Mouse (Mus musculus) T-cell, adult 2 months (primary cell): Measurements from ENCODE around the gene Susd6.
A peak's percentile ranks its signal among the peaks of the same experiment; 100 is the strongest.
"Not testable (repeated sequence)": the region's sequence is repeated elsewhere in the genome, so short reads cannot be mapped to it uniquely, and the experiment has no call there.

ENCODE experiments used
- DNase-seq: peaks from one replicate; pipeline ENCODE4 v3.0.0; 2022; ENCODE audit warnings: low spot score

Gene Susd6

DNA sequence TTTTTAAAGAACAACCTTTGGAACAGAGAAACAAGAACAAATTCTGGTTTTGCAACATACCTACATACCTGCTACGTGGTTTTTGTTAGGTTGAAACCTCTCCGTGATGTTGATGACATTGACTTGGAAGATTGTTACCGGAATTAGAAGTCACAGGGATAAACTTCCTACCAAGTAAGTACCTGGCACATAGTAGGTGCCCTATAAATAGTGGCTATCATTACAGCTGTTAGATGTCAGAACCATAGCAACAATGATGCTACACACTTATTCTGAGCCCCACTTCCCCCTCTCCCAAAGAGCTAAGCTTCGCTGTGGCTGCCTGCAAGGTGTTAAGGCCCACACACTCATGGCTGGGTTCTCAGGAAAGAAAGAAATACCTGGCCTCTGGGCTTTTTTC, 4.7 kb upstream of the Susd6 start:
- DNase-seq: no peak

- peak; percentile 16 for DNase-seq
Observed at GRCm38 (mm10) chr12:80786591-80786990, 3.7 kb upstream of the Susd6 start.

GRCm38 (mm10) chr12:80787604-80788003, 2.7 kb upstream of the Susd6 start:
- DNase-seq: no peak

DNA sequence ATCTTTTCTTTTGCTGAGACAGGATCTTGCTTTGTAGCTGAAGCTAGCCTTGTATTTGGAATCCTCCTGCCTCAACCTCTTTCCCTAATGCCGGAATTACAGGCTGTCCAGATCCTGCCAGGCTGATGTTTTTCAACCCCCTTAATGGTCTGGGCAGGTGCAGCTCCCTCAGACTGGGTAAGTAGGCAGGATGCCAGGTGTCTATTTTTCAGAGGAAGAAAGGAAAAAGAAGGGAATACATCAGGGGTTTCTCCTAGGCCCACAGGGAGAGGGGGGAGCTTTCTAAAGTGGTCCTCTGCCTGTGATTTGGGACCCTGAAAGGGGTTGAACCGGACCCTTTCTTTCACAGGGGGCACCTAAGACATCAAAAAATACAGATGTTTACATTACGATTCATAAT, 2.1 kb upstream of the Susd6 start:
- no peak for DNase-seq

GRCm38 (mm10) chr12:80789276-80789675, 1.0 kb upstream of the Susd6 start:
- DNase-seq: not testable (repeated sequence)

DNA sequence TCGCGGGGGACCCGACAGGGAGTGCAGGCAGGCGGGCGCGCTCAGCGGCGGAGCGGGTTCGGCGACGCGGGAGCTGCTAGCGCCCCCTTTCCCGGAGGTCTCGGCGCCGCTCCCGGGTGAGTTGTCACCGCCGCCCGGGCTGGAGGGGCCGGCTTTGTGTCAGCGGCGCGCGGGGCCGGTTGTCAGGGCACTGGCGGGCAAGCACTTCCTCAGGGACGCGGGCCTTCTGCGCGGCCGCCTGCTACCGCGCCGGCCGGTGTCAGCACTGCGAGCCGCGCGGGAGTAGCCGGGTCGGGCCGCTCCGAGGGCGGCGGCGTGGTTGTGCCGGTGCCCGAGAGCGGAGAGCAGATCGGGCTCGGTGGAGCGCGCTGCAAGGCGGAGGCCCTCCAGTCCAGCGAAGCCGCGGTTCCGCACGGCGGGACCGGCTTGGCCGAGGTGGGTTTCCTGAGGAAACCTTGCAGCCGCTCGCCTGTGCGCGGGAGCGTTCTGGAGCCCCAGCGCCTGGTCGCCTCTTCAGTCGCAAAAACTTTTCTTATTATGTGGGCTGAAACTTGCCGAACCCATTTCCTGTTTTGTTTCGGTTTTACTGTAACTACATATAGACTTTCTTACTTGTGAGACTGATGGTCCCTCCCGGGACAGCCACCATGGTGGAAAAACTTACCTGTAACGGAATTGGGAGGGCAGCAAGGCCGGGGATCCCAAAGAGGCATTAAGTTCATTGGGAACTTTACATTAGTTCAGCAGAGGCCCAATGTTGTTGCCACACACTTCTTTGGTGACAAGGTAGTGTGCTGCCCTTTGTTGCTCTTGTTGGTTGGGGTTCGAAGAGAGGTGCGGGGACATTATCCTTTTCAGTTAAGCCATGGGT, 625 bp downstream of the Susd6 start:
- DNase-seq: peak; percentile 81

DNA sequence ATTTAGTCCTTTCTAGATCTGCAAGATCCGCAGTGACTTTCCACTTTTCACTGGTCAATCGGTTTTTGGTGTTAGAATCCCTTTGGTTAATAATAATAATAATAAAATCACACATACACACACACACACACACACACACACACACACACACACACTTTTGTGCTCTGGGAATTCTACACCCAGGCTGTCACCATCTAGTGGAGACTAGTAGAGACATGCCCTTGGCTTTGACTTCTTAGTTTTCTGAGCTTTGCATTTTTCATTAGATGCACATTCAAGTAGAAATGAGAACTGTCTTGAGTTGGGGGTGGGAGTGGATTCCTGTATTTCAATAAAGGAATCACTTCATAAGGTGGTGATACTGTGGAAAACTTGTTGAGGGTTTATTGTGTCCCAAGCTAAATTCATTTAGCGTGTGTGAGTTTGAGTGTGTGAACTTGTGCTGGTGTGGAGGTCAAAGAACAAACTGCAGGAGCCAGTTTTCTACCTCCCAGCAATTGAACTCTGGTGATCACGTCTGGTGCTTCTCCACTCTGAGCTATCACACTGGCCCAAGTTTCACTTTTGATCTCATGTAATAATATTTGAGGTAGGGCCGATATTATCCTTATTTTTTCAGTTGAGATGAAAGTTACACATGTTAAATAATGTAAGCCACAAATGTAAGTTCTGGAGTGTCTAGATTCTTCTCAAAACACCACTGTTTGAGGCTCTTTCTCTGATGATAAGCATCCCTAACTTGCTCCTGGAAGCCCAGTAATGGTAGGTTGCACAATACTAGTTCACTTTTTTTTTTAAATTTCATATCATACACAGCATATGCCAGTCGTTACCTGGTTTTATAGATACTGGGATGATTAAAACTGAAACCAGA, 1.5 kb downstream of the Susd6 start:
- peak; percentile 27 for DNase-seq

- DNase-seq: peak; percentile 90
Observed at GRCm38 (mm10) chr12:80792867-80793266, 2.6 kb downstream of the Susd6 start.

DNA sequence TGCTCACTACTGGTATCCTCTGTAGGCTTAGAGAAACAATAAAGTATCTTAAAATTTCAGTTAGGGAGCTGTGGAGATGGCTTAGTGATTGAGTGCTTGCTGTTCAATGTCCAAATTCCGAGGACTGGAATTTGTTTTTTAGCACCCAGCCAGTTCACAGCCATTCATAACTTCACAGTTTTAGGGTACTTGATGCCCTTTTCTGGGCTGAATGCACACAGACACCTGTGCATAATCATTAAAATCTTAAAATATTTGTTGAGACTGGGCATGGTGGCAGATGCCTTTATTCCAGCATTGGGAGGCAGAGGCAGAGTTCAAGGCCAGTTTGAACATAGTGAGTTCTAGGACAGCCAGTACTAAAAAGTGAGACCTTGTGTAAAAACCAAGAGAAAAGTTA, 3.2 kb downstream of the Susd6 start:
- DNase-seq: no peak

- no peak for DNase-seq
Observed at GRCm38 (mm10) chr12:80794522-80794921, 4.2 kb downstream of the Susd6 start.

DNA sequence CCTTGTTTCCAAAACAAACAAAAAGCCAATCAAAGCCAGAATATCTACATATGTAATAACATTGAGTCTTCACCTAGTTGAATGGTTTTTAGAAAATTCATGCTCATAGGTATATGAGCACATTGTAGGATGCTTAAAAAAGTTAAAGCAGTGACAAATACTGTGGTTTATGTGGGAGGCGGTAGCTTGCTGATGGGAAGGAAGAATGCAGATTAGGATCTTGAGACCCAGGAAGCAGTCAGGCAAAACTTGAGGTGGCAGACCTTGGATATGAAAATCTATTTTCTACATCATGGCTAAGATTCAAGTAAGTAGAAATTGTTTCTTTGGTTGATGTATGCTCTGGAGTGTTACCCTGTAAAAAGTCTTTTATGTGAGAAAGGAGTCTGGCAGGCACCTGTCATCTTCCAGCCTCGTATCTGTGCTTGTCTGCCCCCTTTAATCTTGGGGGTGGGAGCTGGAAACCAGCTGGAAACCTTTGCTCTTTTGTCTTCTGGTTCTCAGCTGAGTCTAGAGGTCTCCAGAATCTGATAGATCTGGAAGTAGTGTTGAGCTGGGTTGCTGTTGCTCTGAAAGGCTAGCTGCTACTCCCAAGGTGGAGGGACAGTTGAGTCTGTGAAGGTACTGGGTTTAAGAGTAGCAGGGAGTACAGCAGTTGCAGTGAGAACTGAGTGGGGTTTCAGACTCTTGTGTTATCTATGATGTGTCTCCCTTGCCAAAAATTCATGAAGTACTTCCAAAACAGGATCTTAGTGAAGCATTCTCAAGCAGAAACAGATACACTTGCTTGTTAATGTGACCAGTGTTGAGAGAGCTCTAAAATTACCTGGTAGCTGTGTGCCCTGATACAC, 4.8 kb downstream of the Susd6 start:
- DNase-seq: peak; percentile 65

- no peak for DNase-seq
Observed at GRCm38 (mm10) chr12:80798271-80798670, 8.0 kb downstream of the Susd6 start.

GRCm38 (mm10) chr12:80800156-80800555, 9.8 kb downstream of the Susd6 start:
- DNase-seq: no peak

DNA sequence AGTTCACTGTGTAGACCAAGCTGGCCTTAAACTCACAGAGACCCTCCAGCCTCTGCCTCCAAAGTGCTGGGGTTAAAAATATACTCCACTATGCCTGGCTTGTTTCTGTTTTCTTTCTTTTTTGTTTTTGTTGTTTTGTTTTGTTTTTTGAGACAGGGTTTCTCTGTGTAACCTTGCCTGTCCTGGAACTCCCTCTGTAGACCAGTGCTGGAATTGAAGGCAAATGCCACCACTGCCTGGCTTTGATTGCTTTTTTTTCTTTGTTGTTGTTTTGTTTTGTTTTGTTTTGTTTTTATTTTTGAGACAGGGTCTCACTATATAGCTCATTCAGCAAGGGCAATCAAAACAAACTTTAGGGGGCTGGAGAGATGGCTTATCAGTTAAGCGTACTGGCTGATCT, 11.1 kb downstream of the Susd6 start:
- DNase-seq: peak; percentile 24

DNA sequence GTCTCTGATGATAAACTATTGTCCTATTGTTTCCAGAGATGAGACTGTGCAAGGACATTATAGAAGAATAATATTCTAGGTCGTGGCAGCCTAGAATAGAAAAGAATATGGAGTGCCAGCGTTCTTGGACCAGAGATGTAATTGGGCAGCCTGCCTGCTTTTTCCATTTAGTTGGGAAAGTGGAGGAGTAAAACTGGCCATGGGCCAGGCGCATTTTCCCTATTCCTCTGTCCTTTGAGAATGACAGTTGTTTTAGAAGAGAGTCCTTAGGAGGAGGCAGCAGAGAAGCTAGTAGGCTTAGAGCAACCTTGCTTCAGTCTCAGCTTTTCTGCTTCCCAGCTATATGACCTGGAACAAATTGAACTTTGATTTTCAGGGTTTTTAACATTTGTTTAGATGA, 13.6 kb downstream of the Susd6 start:
- DNase-seq: no peak

DNA sequence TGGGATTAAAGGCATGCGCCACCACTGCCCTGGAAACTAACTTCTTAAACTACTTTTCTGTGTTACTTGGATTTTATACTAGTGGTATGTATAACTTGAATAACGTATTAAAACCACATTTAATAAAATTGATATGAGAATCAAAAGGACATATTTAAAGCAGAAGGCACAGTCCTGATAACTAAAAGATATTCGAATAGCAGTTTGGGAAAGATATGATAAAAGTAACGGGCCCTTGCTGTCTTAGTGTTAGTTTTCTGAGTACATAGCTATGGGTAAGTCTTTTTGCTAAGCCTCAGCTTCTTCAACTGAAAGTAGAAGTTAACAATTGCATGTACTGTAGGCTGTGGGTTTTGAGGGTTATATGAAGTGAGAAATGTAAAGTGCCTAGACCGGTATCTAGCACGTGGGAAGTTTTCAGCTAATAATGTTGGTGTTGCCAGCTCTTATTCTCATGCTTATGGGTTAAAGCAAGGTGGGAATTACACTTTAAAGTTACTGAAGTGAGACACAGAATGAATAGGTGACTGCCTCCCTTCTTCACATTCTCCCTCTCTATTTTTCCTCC, 14.6 kb downstream of the Susd6 start:
- DNase-seq: no peak

- no peak for DNase-seq
Observed at GRCm38 (mm10) chr12:80807451-80808085, 17.3 kb downstream of the Susd6 start.

DNA sequence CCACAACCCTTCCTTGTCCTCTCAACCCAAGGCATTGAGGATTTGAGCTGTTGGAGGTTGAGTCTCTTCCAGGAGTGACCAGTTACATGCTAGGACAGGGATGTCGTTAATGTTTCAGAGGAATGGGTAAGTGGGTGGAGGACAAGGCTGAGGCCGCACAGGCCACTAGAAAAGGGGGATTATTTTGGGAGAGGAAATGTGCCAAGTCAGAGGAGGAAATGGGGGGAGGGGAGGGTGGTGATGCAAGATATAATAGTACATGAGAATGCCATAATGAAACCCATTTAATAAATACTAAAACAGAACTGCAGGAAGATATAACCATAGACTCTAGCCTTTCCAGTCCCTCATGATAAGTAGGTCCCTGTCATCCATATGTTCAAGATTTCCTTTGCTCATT, 19.7 kb downstream of the Susd6 start:
- no peak for DNase-seq

DNA sequence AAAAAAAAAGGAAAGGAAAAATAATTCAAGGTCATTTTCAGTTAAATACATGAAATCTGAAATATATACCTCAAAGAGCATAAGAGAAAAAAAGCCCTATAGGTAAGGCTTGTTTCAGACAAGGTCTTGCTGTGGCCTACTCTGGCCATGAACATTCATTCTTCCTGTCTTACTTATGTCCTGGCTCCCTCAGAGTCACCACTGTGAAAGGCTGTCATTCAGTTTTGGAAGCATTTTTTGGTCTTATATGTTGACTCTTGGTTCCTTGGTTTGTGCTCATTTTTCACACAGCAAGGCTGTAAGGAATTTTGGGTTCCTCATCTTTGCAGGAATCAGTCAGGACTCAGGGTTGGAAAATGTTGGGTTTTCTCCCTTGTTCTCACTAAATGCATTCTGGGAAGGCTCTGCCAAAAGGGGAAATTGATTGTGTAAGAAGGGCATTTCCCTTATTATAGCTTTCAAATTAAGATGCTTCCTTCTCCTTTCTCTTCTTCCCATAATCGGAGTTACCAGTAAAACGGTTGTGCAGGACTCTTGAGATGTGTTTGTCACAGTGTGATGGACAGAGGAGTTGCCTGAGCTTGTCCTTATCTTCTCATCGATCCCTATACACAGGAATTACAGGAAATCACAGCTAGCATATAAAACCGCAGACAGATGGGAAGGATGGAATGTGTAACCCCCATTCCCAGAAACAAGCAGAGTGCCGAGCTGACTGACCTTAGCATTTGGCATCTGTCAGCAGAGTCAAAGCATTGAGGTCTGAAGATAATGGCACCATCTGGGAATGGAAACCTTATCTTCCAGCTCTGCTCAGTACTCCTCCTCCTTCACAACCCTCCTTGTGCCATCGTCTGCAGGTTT, 21.6 kb downstream of the Susd6 start:
- no peak for DNase-seq

- DNase-seq: no peak
Observed at GRCm38 (mm10) chr12:80812510-80812820, 22.2 kb downstream of the Susd6 start.

DNA sequence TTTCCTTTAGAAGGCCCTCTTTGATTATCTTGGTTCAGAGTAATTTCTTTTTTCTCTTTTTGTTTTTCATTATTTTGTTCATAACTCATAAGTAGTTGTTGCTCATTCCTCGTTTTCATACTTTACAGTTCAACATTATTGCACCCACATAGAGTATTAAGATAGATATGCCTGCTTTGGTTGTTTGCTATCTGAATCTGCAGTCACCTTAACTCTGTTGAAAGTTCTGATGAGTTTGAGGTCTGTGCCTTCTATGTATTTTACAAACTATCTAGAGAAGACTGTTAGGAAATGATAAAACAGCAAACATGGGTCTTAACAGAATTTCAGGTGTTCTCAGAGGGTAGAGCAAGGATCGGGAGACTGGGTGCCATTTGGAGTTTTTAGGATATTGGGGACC, 23.1 kb downstream of the Susd6 start:
- DNase-seq: no peak
